Mouse (Mus musculus) myocyte (in vitro differentiated cells): Measurements from ENCODE around the gene Abhd8. TPM values are rescaled to one million over a fixed set of nuclear protein-coding genes. Genes with fewer than 3 reads are reported as not detected.

Source experiments
- H3K27me3 ChIP-seq: one replicate; pipeline ENCODE4 v1.6.1; 2011; ENCODE audit not compliant: control insufficient read depth, insufficient read depth, insufficient read length
- H3K36me3 ChIP-seq: one replicate; pipeline ENCODE4 v1.6.1; 2011; ENCODE audit not compliant: control insufficient read depth, insufficient read depth
- H3K4me2 ChIP-seq: one replicate; pipeline ENCODE4 v1.6.1; 2011; ENCODE audit warnings: low read depth, control low read depth
- H3K4me3 ChIP-seq: one replicate; pipeline ENCODE4 v1.5.1; 2011; ENCODE audit warnings: mild to moderate bottlenecking, control low read depth, moderate library complexity
- H3K79me2 ChIP-seq: one replicate; pipeline ENCODE4 v1.6.1; 2011; ENCODE audit not compliant: control insufficient read depth, insufficient read depth
- H3ac ChIP-seq: one replicate; pipeline ENCODE4 v1.6.1; 2011; ENCODE audit not compliant: control insufficient read depth, insufficient read length
- CEBPB ChIP-seq: IDR thresholded peaks from 2 replicates; pipeline ENCODE4 v1.6.1; 2011; ENCODE audit warnings: mild to moderate bottlenecking, moderate library complexity; ENCODE audit not compliant: poor library complexity, insufficient read depth, severe bottlenecking
- E2F4 ChIP-seq: IDR thresholded peaks from one replicate; pipeline ENCODE4 v1.6.1; 2011; ENCODE audit warnings: mild to moderate bottlenecking, control low read depth, moderate library complexity; ENCODE audit not compliant: insufficient read depth
- MAX ChIP-seq: IDR thresholded peaks from one replicate; pipeline ENCODE4 v1.6.1; 2011; ENCODE audit warnings: low read depth, mild to moderate bottlenecking, control low read depth
- MYOD1 ChIP-seq, 3 experiments: IDR thresholded peaks; one replicate each; pipeline ENCODE4 v1.6.1; 2011; ENCODE audit warnings: control low read depth in 2 of 3, low read depth in 2 of 3, mild to moderate bottlenecking in 2 of 3, moderate library complexity in 1 of 3; ENCODE audit not compliant: insufficient read length in 2 of 3, control insufficient read depth in 1 of 3
- MYOG ChIP-seq, 3 experiments: IDR thresholded peaks; one replicate each; pipeline ENCODE4 v1.6.1; 2011; ENCODE audit warnings: control low read depth in 2 of 3, low read depth in 2 of 3, mild to moderate bottlenecking in 2 of 3; ENCODE audit not compliant: insufficient read length in 2 of 3, control insufficient read depth in 1 of 3, insufficient read depth in 1 of 3
- POLR2A ChIP-seq: IDR thresholded peaks from one replicate; pipeline ENCODE4 v1.6.1; 2011; ENCODE audit warnings: low read depth, mild to moderate bottlenecking, control low read depth, moderate library complexity; ENCODE audit not compliant: insufficient read length
- POLR2AphosphoS2 ChIP-seq: IDR thresholded peaks from one replicate; pipeline ENCODE4 v1.6.1; 2011; ENCODE audit warnings: low read depth, control low read depth; ENCODE audit not compliant: insufficient read length
- REST ChIP-seq: IDR thresholded peaks from one replicate; pipeline ENCODE4 v1.6.1; 2011; ENCODE audit warnings: mild to moderate bottlenecking, control low read depth, moderate library complexity; ENCODE audit not compliant: insufficient read depth, insufficient read length
- SRF ChIP-seq: IDR thresholded peaks from one replicate; pipeline ENCODE4 v1.6.1; 2011; ENCODE audit warnings: low read depth; ENCODE audit not compliant: control insufficient read depth, insufficient read length
- TCF12 ChIP-seq: IDR thresholded peaks from one replicate; pipeline ENCODE4 v1.6.1; 2011; ENCODE audit warnings: mild to moderate bottlenecking, control low read depth; ENCODE audit not compliant: poor library complexity, insufficient read depth, severe bottlenecking
- TCF3 ChIP-seq: IDR thresholded peaks from one replicate; pipeline ENCODE4 v1.6.1; 2011; ENCODE audit warnings: low read depth, control low read depth; ENCODE audit not compliant: insufficient read length
- USF1 ChIP-seq: IDR thresholded peaks from one replicate; pipeline ENCODE4 v1.6.1; 2011; ENCODE audit warnings: low read depth, mild to moderate bottlenecking, control low read depth, moderate library complexity
- polyA plus RNA-seq: library from polyadenylated mRNA; unstranded; fragments of >200 nt; fragmentation: generic; extraction: Trizol; gene quantifications from one replicate; pipeline ENCODE4 v1.2.1, GENCODE M21; 2012; ENCODE audit warnings: missing spikeins

Abhd8 gene
- polyA plus RNA-seq, 1 experiment, result 67.0 TPM

DNA sequence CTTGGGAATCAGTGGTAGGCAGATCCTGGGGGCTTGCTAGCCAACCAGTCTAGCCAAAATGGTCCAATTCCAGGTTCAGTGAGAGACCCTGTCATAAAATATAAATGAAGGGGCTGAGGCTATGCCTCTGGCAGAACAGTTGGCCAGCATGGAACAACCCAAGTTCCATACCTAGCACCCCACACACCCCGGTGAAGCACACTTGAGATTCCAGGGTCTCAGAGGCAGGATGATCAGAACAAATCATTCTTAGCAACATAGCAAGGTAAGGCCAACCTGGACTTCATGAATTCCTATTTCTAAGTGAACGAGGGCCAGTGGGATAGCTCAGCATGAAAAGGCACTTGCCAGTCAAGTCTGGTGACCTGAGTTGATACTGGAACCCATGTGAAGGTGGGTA is 3.7 kb upstream of the Abhd8 start:
- H3K36me3 ChIP-seq, result peaks cover 3% of the 10 kb centered on the region
- no peaks in the 10 kb centered on the region for H3K27me3 ChIP-seq
- no peak for TF ChIP-seq MAX
- TF ChIP-seq POLR2AphosphoS2, result no peak
- TF ChIP-seq TCF12, result no peak
- no peak for TF ChIP-seq CEBPB
- no peak for TF ChIP-seq POLR2A
- TF ChIP-seq SRF, result no peak
- no peak for TF ChIP-seq REST
- TF ChIP-seq MYOG (IDR thresholded peaks at IDR 0.05; ENCODE audit: control insufficient read depth in 1 of 3, insufficient read depth in 1 of 3, insufficient read length in 2 of 3, low read depth in 2 of 3), result no peak

DNA sequence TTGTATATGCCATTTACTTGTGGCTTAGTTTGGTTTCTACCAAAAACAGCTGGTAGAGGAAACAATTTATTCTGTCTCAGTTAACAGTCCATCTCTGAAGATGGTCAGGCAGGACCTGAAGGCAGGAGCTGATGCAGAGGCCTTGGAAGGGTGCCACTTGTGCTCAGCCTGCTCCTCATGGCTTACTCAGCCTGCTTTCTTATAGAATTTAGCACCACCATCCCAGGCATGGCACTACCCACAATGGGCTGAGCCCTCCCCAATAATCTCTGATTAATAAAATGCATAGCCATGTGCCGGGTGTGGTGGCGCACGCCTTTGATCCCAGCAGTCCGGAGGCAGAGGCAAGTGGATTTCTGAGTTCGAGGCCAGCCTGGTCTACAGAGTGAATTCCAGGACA is 2.7 kb upstream of the Abhd8 start:
- Histone ChIP-seq H3ac (no peak overlapping the region), H3K36me3 (no peaks in the 10 kb centered on the region), H3K4me2 (peak overlapping the region; percentile 87), H3K79me2 (peaks cover 25% of the 10 kb centered on the region), H3K4me3 (peak overlapping the region; percentile 45), H3K27me3 (no peaks in the 10 kb centered on the region)
- TF ChIP-seq TCF12 (no peak), MAX (no peak), MYOG (IDR thresholded peaks at IDR 0.05; ENCODE audit: control insufficient read depth in 1 of 3, insufficient read depth in 1 of 3, insufficient read length in 2 of 3, low read depth in 2 of 3) (no peak), TCF3 (no peak), CEBPB (no peak), POLR2AphosphoS2 (no peak), USF1 (no peak), SRF (no peak), MYOD1 (IDR thresholded peaks at IDR 0.05; ENCODE audit: control insufficient read depth in 1 of 3, insufficient read length in 2 of 3, low read depth in 2 of 3) (no peak), E2F4 (no peak), POLR2A (no peak)

More for the DNA sequence above, 3.7 kb upstream of the Abhd8 start:
- Histone ChIP-seq H3K79me2 (peaks cover 29% of the 10 kb centered on the region), H3K4me3 (no peak overlapping the region), H3ac (no peak overlapping the region), H3K4me2 (no peak overlapping the region)

GRCm38 (mm10) chr8:71465733-71466132 is 2.3 kb upstream of the Abhd8 start:
- TF ChIP-seq MYOG (IDR thresholded peaks at IDR 0.05; ENCODE audit: control insufficient read depth in 1 of 3, insufficient read depth in 1 of 3, insufficient read length in 2 of 3, low read depth in 2 of 3), result no peak
- TF ChIP-seq E2F4, result no peak
- TF ChIP-seq TCF3, result no peak
- Histone ChIP-seq H3ac (peak overlapping the region; percentile 49), H3K4me2 (peak overlapping the region; percentile 87), H3K4me3 (peak overlapping the region; percentile 45), H3K79me2 (peaks cover 22% of the 10 kb centered on the region), H3K27me3 (no peaks in the 10 kb centered on the region), H3K36me3 (no peaks in the 10 kb centered on the region)

DNA sequence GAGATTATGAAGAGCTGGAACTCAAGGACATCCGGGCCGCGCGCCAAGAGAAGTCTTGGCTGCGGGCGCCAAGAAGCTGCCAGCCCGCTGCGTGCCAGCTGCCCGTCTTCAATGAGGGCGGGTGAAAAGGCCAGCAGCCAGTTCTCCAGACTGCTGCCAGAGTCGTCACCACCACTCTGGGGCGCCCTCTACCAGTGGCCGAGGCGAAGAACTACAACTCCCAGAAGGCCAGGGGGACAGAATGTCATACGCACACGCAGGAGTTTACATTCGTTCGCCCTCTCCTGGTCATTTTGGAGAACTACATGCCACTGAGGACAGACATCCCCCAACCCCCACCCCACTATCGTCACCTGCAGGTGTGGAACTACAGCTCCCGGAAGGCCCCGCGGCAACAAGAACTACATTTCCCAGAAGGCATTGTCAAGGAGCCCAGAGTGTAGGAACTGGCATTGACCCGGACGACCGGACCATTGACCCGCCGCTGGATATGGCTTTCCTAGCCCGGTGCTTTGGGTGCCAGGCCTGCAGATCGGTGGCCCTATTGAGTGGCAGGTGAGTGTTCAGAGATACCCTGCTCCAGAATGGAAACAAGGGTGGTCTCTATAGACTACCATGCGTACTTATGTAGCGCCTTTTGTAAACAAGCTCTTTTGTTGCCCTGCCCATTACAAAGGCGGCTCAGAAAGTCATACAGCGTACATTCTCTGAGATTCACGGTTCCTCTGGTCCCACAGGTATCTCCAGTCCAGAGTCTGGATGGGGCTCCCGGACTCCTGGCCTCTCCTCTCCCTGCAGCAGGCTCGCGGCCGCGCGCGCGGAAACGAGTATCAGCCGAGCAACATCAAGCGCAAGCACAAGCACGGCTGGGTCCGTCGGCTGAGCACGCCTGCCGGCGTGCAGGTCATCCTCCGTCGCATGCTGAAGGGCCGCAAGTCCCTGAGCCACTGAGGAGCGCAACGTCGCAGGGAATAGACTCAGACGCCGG is 1.4 kb upstream of the Abhd8 start, which contains the start of gene Mrpl34:
Mrpl34 (plus strand) TSS at position 447 of the 988 bp plus-strand sequence.
- Histone ChIP-seq H3K27me3 (no peaks in the 10 kb centered on the region), H3ac (peak within 1 kb of the TSS; percentile 49), H3K36me3 (no peaks in the 10 kb centered on the region), H3K4me2 (peak within 1 kb of the TSS; percentile 98), H3K79me2 (peaks cover 13% of the 10 kb centered on the region), H3K4me3 (peak within 1 kb of the TSS; percentile 45)
- TF ChIP-seq MYOD1 (IDR thresholded peaks at IDR 0.05; ENCODE audit: control insufficient read depth in 1 of 3, insufficient read length in 2 of 3, low read depth in 2 of 3), result peak in 2 of 3 experiments; percentile 40 to 77
- no peak for TF ChIP-seq E2F4
- peak; percentile 18 for TF ChIP-seq TCF3
- no peak for TF ChIP-seq USF1
- peak; percentile 73 for TF ChIP-seq SRF
- peak; percentile 62 for TF ChIP-seq POLR2A
- no peak for TF ChIP-seq MAX
- TF ChIP-seq REST, result no peak
- TF ChIP-seq CEBPB, result no peak
- peak; percentile 0 for TF ChIP-seq TCF12
- TF ChIP-seq MYOG (IDR thresholded peaks at IDR 0.05; ENCODE audit: control insufficient read depth in 1 of 3, insufficient read depth in 1 of 3, insufficient read length in 2 of 3, low read depth in 2 of 3), result peak; percentile 28 to 75 (median 57)
- peak; percentile 30 for TF ChIP-seq POLR2AphosphoS2
